Mouse (Mus musculus): Measurements from ENCODE around the gene Cd52. TPM values are rescaled to one million over a fixed set of nuclear protein-coding genes. Genes with fewer than 3 reads are reported as not detected.

Cd52 gene
- polyA plus RNA-seq, 1 experiment from 2014 or later = 18.9 TPM

- 51% methylated on average over 8 of the region's 8 CpGs for WGBS
Measured at GRCm38 (mm10) chr4:134061944-134062446, 32.9 kb downstream of the Cd52 start.

GRCm38 (mm10) chr4:134061166-134061830 lies 33.6 kb downstream of the Cd52 start:
- Histone ChIP-seq H3K4me3 (replicated peaks; ENCODE audit: low read depth, low read length) (no peak overlapping the region), H3K4me1 (replicated peaks; ENCODE audit: insufficient read depth, low read length) (0 out of 2 replicates have a peak, but pooled peaks cover 5% of the 10 kb centered on the region), H3K4me2 (ENCODE audit: low read length) (no peak overlapping the region), H3K27me3 (ENCODE audit: insufficient read depth, low read length) (no peaks in the 10 kb centered on the region), H3K36me3 (ENCODE audit: insufficient read depth, low read length) (no peaks in the 10 kb centered on the region), H3K27ac (no peak overlapping the region), H3K9ac (ENCODE audit: low read depth, low read length) (no peak overlapping the region), H3K9me3 (replicated peaks; ENCODE audit: low read length) (no peaks in the 10 kb centered on the region)
- 62% methylated on average over 18 of the region's 18 CpGs for WGBS
- TF ChIP-seq CTCF (IDR thresholded peaks at IDR 0.05; ENCODE audit: low read depth) = no peak
- ATAC-seq (replicated peaks; ENCODE audit: low FRiP score, low read depth) (no peak), DNase-seq (ENCODE audit: low spot score) (no peak)

More at GRCm38 (mm10) chr4:134061944-134062446, 32.9 kb downstream of the Cd52 start:
- Histone ChIP-seq H3K4me3 (replicated peaks; ENCODE audit: low read depth, low read length) (no peak overlapping the region), H3K4me2 (ENCODE audit: low read length) (no peak overlapping the region), H3K9ac (ENCODE audit: low read depth, low read length) (no peak overlapping the region), H3K4me1 (replicated peaks; ENCODE audit: insufficient read depth, low read length) (0 out of 2 replicates have a peak, but pooled peaks cover 5% of the 10 kb centered on the region), H3K27ac (no peak overlapping the region), H3K27me3 (ENCODE audit: insufficient read depth, low read length) (no peaks in the 10 kb centered on the region), H3K36me3 (ENCODE audit: insufficient read depth, low read length) (no peaks in the 10 kb centered on the region), H3K9me3 (replicated peaks; ENCODE audit: low read length) (no peaks in the 10 kb centered on the region)
- ATAC-seq (replicated peaks; ENCODE audit: low FRiP score, low read depth) = no peak
- no peak for DNase-seq (ENCODE audit: low spot score)
- TF ChIP-seq CTCF (IDR thresholded peaks at IDR 0.05; ENCODE audit: low read depth) = no peak

GRCm38 (mm10) chr4:134060135-134060865 lies 34.6 kb downstream of the Cd52 start, which contains the start of gene Crybg2:
Gene Crybg2 (plus strand): TSS chr4:134060815.
- Histone ChIP-seq H3K36me3 (ENCODE audit: insufficient read depth, low read length) (no peaks in the 10 kb centered on the region), H3K4me3 (replicated peaks; ENCODE audit: low read depth, low read length) (no peak within 1 kb of the TSS), H3K27ac (no peak within 1 kb of the TSS), H3K9me3 (replicated peaks; ENCODE audit: low read length) (no peaks in the 10 kb centered on the region), H3K9ac (ENCODE audit: low read depth, low read length) (no peak within 1 kb of the TSS), H3K4me2 (ENCODE audit: low read length) (no peak within 1 kb of the TSS), H3K27me3 (ENCODE audit: insufficient read depth, low read length) (no peaks in the 10 kb centered on the region), H3K4me1 (replicated peaks; ENCODE audit: insufficient read depth, low read length) (0 out of 2 replicates have a peak, but pooled peaks cover 5% of the 10 kb centered on the region)
- ATAC-seq (replicated peaks; ENCODE audit: low FRiP score, low read depth) (no peak), DNase-seq (ENCODE audit: low spot score) (no peak)
- TF ChIP-seq CTCF (IDR thresholded peaks at IDR 0.05; ENCODE audit: low read depth) = no peak
- 61% methylated on average over 28 of the region's 28 CpGs for WGBS

DNA sequence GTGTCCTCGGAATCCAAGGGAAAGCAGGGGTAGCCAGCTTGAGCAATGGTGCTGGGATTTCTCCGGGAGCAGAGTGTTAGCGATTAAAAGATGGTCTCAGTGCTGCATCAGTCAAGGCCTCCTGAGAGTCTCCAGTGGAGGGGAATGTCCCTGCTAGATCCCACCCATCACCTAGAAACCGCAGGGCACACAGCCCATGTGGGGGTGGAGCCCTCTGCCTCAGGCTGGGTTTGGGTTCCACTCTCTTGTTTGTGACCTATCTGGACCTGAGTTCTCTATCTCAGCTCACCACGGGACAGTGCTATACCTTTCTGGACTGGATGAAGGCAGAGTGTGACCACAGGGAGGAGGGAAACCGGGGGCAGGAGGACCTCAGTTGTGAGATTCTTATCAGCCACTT lies 36.0 kb downstream of the Cd52 start:
- Histone ChIP-seq H3K4me3 (replicated peaks; ENCODE audit: low read depth, low read length) (no peak overlapping the region), H3K4me1 (replicated peaks; ENCODE audit: insufficient read depth, low read length) (0 out of 2 replicates have a peak, but pooled peaks cover 5% of the 10 kb centered on the region), H3K9me3 (replicated peaks; ENCODE audit: low read length) (no peaks in the 10 kb centered on the region), H3K27me3 (ENCODE audit: insufficient read depth, low read length) (no peaks in the 10 kb centered on the region), H3K36me3 (ENCODE audit: insufficient read depth, low read length) (no peaks in the 10 kb centered on the region), H3K27ac (no peak overlapping the region), H3K4me2 (ENCODE audit: low read length) (no peak overlapping the region), H3K9ac (ENCODE audit: low read depth, low read length) (no peak overlapping the region)
- TF ChIP-seq CTCF (IDR thresholded peaks at IDR 0.05; ENCODE audit: low read depth) = no peak
- 75% methylated on average over 6 of the region's 6 CpGs for WGBS
- DNase-seq (ENCODE audit: low spot score) (no peak), ATAC-seq (replicated peaks; ENCODE audit: low FRiP score, low read depth) (no peak)

DNA sequence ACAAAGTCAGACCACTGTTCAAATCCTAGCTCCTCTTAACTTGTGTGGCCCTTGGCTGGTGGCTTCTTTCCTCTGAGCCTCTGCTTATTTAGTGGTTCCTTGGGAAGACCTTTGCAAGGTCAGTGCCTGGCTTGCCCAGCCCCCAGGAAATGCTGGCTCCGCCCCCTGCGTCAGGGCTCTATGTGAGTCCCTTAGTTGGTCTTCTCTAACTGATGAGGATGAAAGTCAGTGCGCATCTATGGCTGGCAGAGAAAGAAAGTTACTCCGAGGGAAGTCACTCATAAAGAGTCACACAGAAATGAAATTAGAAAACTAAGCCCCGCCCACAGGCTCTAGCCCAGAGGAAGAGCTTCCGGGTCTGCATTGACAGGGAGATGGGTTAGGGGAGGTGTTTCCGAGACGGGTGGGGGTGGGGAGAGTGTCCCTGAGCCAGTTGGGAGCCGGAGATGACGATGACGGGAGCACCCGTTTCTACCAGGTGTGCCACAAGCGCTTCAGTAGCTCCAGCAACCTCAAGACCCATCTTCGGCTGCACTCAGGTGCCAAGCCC lies 36.6 kb downstream of the Cd52 start:
- Histone ChIP-seq H3K9ac (ENCODE audit: low read depth, low read length) (no peak overlapping the region), H3K4me2 (ENCODE audit: low read length) (no peak overlapping the region; the same call in 1 of the 2 replicates), H3K27ac (no peak overlapping the region), H3K36me3 (ENCODE audit: insufficient read depth, low read length) (no peaks in the 10 kb centered on the region), H3K27me3 (ENCODE audit: insufficient read depth, low read length) (no peaks in the 10 kb centered on the region), H3K4me3 (replicated peaks; ENCODE audit: low read depth, low read length) (no peak overlapping the region), H3K9me3 (replicated peaks; ENCODE audit: low read length) (no peaks in the 10 kb centered on the region), H3K4me1 (replicated peaks; ENCODE audit: insufficient read depth, low read length) (0 out of 2 replicates have a peak, but pooled peaks cover 5% of the 10 kb centered on the region)
- ATAC-seq (replicated peaks; ENCODE audit: low FRiP score, low read depth) = no peak
- DNase-seq (ENCODE audit: low spot score) = no peak
- TF ChIP-seq CTCF (IDR thresholded peaks at IDR 0.05; ENCODE audit: low read depth) = no peak
- WGBS = 36% methylated on average over 14 of the region's 14 CpGs

DNA sequence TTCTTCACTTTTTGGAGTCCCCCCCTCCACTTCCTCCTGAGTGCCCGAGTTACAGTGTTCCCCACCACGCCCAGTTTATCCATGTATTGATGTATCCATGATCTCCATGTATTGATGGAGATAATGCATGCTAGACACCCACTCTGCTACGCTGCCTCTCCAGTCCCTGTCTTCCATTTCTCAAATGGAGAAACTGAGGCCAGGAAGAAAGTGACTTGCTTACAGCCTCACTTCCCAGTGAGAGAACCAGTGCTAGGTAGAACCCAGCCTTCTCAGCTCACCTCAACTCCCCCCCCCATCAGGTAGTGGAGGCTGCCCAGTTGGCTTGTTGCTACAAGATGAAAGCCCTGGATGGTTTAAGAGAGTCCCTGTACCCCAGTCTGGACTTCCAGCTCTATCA lies 41.3 kb downstream of the Cd52 start, which contains the start of gene Zfp683:
Gene Zfp683, plus strand, starts transcription at position 301 of the 400 bp plus-strand sequence.
- Histone ChIP-seq H3K4me1 (replicated peaks; ENCODE audit: insufficient read depth, low read length) (0 out of 2 replicates have a peak, but pooled peaks cover 5% of the 10 kb centered on the region), H3K27me3 (ENCODE audit: insufficient read depth, low read length) (no peaks in the 10 kb centered on the region), H3K4me2 (ENCODE audit: low read length) (no peak within 1 kb of the TSS), H3K9me3 (replicated peaks; ENCODE audit: low read length) (no peaks in the 10 kb centered on the region), H3K4me3 (replicated peaks; ENCODE audit: low read depth, low read length) (no peak within 1 kb of the TSS), H3K36me3 (ENCODE audit: insufficient read depth, low read length) (no peaks in the 10 kb centered on the region), H3K27ac (no peak within 1 kb of the TSS), H3K9ac (ENCODE audit: low read depth, low read length) (no peak within 1 kb of the TSS)
- no peak for DNase-seq (ENCODE audit: low spot score)
- TF ChIP-seq CTCF (IDR thresholded peaks at IDR 0.05; ENCODE audit: low read depth) = no peak
- WGBS = 98% methylated on average over 3 of the region's 3 CpGs
- ATAC-seq (replicated peaks; ENCODE audit: low FRiP score, low read depth) = no peak

Data from kidney, postnatal 0 days (tissue).